ENCODE assay signal across 8 mouse cellular contexts in the genomic region with DNA sequence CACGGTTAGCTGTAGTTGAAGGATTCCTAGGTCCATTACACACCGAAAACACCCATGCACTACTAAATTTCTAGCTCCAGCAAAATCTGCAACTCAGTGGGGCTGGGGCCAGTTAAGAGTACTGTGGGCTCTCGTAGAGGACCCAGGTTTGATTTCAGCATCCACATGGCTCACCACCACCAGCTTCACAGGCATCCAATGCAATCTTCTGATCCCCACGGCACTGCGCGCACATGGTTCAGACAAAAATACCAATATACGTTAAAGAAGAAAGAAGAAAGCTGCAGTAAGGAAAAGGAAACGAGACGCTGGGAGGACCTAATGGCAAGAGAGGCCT. TPM values are rescaled to one million over a fixed set of nuclear protein-coding genes. Genes with fewer than 3 reads are reported as not detected.
DNase-seq lines count a peak whose midpoint lies in the region; ATAC-seq and TF ChIP-seq lines count a peak whose summit lies in the region.

No protein-coding gene starts in this region.

- no peaks in the 10 kb centered on the region for H3K9me3 ChIP-seq in forebrain, embryonic 11.5 days (ENCODE audit: control insufficient read depth, low read length)
- no peaks in the 10 kb centered on the region for H3K9me3 ChIP-seq in liver, embryonic 14.5 days (ENCODE audit: control insufficient read depth, low read length)

- H3K4me3 ChIP-seq in gastrocnemius, adult 2 months = peak overlapping the region; percentile 95
- peak overlapping the region; percentile 79 for H3K4me3 ChIP-seq in C2C12 (ENCODE audit: insufficient read depth, poor library complexity, severe bottlenecking)
- H3K4me3 ChIP-seq in forebrain, embryonic 11.5 days (ENCODE audit: low read depth, low read length) = peak overlapping the region; percentile 80
- peak overlapping the region; percentile 79 to 91 for H3K4me3 ChIP-seq in liver, embryonic 14.5 days (ENCODE audit: insufficient read depth in 1 of 2, low read depth in 2 of 2, low read length in 2 of 2)

- no peak for TF ChIP-seq EP300 in liver, embryonic 14.5 days (IDR thresholded peaks at IDR 0.05; ENCODE audit: low read depth)

- DNase-seq in gastrocnemius, adult 2 months = no peak
- no peak for DNase-seq in gastrocnemius, postnatal 4 days (ENCODE audit: low spot score in 2 of 2)
- no peak for DNase-seq in forebrain, embryonic 11.5 days (ENCODE audit: low spot score)
- DNase-seq in liver, embryonic 14.5 days (ENCODE audit: low read depth in 3 of 3, low spot score in 3 of 3) = no peak
- DNase-seq in urinary bladder, postnatal 36 days (ENCODE audit: low spot score in 2 of 2) = no peak
- no peak for DNase-seq in layer of hippocampus, adult 8-10 months (ENCODE audit: low spot score in 2 of 2)
- no peak for DNase-seq in frontal cortex, postnatal 36 days (ENCODE audit: low spot score in 2 of 2)

- peak overlapping the region; percentile 93 for H3K9ac ChIP-seq in forebrain, embryonic 11.5 days (ENCODE audit: low read length)
- peak overlapping the region; percentile 75 for H3K9ac ChIP-seq in liver, embryonic 14.5 days (replicated peaks)

- ATAC-seq in forebrain, embryonic 11.5 days (replicated peaks; ENCODE audit: low FRiP score) = peak; percentile 34
- peak; percentile 34 for ATAC-seq in liver, embryonic 14.5 days (ENCODE audit: insufficient read depth)

- H3K79me2 ChIP-seq in C2C12 (ENCODE audit: control insufficient read depth, insufficient read depth) = peaks cover 80% of the 10 kb centered on the region

- WGBS in forebrain, embryonic 11.5 days = 0% methylated on average over 9 of the region's 9 CpGs
- WGBS in liver, embryonic 14.5 days (ENCODE audit: insufficient replicate concordance) = 0% methylated on average over 9 of the region's 9 CpGs

- no peak for TF ChIP-seq CTCF in gastrocnemius, adult 2 months (IDR thresholded peaks at IDR 0.05)
- TF ChIP-seq CTCF in C2C12 (IDR thresholded peaks at IDR 0.05; ENCODE audit: control insufficient read depth, insufficient read depth, insufficient read length) = no peak
- no peak for TF ChIP-seq CTCF in liver, embryonic 14.5 days (IDR thresholded peaks at IDR 0.05; ENCODE audit: low read depth)

- H3K4me1 ChIP-seq in forebrain, embryonic 11.5 days (replicated peaks; ENCODE audit: control insufficient read depth, insufficient read depth, low read length) = 0 out of 2 replicates have a peak, but pooled peaks cover 7% of the 10 kb centered on the region
- H3K4me1 ChIP-seq in liver, embryonic 14.5 days (replicated peaks; ENCODE audit: control insufficient read depth in 2 of 2, insufficient read depth in 2 of 2, low read length in 1 of 2) = peaks cover 15 to 18% of the 10 kb centered on the region in 2 experiments

- H3K27me3 ChIP-seq in C2C12 (ENCODE audit: control insufficient read depth, insufficient read depth, insufficient read length) = no peaks in the 10 kb centered on the region
- H3K27me3 ChIP-seq in forebrain, embryonic 11.5 days (ENCODE audit: control insufficient read depth, insufficient read depth, low read length) = no peaks in the 10 kb centered on the region
- no peaks in the 10 kb centered on the region for H3K27me3 ChIP-seq in liver, embryonic 14.5 days (ENCODE audit: control insufficient read depth, insufficient read depth, low read length)

- H3K4me2 ChIP-seq in forebrain, embryonic 11.5 days (ENCODE audit: low read depth, low read length, severe bottlenecking) = peak overlapping the region; percentile 91
- H3K4me2 ChIP-seq in liver, embryonic 14.5 days (ENCODE audit: low read depth) = peak overlapping the region; percentile 98

- peaks cover 46% of the 10 kb centered on the region for H3K36me3 ChIP-seq in C2C12 (ENCODE audit: control insufficient read depth, insufficient read depth)
- H3K36me3 ChIP-seq in forebrain, embryonic 11.5 days (ENCODE audit: control insufficient read depth, insufficient read depth, low read length) = peaks cover 4% of the 10 kb centered on the region; the same call in 1 of the 2 replicates
- peaks cover 34% of the 10 kb centered on the region for H3K36me3 ChIP-seq in liver, embryonic 14.5 days (replicated peaks; ENCODE audit: control insufficient read depth, insufficient read depth, low read depth)

- intact Hi-C loops in gastrocnemius, adult 2 months (cut with DNase I) = no loop called here

- H3K79me3 ChIP-seq in C2C12 (ENCODE audit: low read depth) = peaks cover 56% of the 10 kb centered on the region

- peak overlapping the region; percentile 85 for H3ac ChIP-seq in C2C12 (ENCODE audit: control insufficient read depth, insufficient read length, low read depth)

- H3K27ac ChIP-seq in gastrocnemius, adult 2 months = peak overlapping the region; percentile 98
- H3K27ac ChIP-seq in forebrain, embryonic 11.5 days (ENCODE audit: low read depth, low read length) = peak overlapping the region; percentile 64
- peak overlapping the region; percentile 75 for H3K27ac ChIP-seq in liver, embryonic 14.5 days

TF ChIP-seq in C2C12, 6 proteins besides CTCF, POLR2A, EP300 and RAD21:
- TF ChIP-seq MYOG (IDR thresholded peaks at IDR 0.05; ENCODE audit: control insufficient read depth, extremely low read depth, insufficient read length) (no peak), USF1 (IDR thresholded peaks at IDR 0.05; ENCODE audit: low read depth) (no peak), MYOD1 (IDR thresholded peaks at IDR 0.05; ENCODE audit: control insufficient read depth, insufficient read length, low read depth) (no peak), MAX (IDR thresholded peaks at IDR 0.05) (no peak), FOSL1 (IDR thresholded peaks at IDR 0.05; ENCODE audit: insufficient read depth, low read length, poor library complexity, severe bottlenecking) (no peak), CEBPB (IDR thresholded peaks at IDR 0.05; ENCODE audit: low read depth) (no peak)

RNA-seq across cellular contexts. Expression of a gene that starts 0.4 kb away (rescaled TPM):
- total RNA-seq in gastrocnemius, adult 2 months (2021) = 10 to 100 TPM; 29.9 to 33.4 TPM
- 10 to 100 TPM; 42.8 to 46.7 TPM for total RNA-seq in gastrocnemius, postnatal 4 days (2021)
- polyA plus RNA-seq in C2C12 (2012; fragmentation: generic; extraction: Trizol) = 52.0 TPM
- 19.9 and 27.2 TPM in 2 replicates for polyA plus RNA-seq in forebrain, embryonic 11.5 days (2014; fragmentation: Nextera tagmentation; extraction: Ambion mirVana)
- polyA plus RNA-seq in liver, embryonic 14.5 days (2012; rRNA removed) = 24.8 and 25.2 TPM in 2 replicates
- polyA plus RNA-seq in liver, embryonic 14.5 days (2014; fragmentation: Nextera tagmentation; extraction: Ambion mirVana) = 9.9 and 10.2 TPM in 2 replicates
- 100 to 1,000 TPM; 146 to 188 (median 162) TPM for total RNA-seq in layer of hippocampus, adult 8-10 months (2022)

RNA-seq across cellular contexts. Expression of a gene that starts 9.7 kb away (rescaled TPM):
- total RNA-seq in gastrocnemius, adult 2 months (2021) = 10 to 100 TPM; 71.9 to 72.4 TPM
- total RNA-seq in gastrocnemius, postnatal 4 days (2021) = 100 to 1,000 TPM; 126 to 127 TPM
- polyA plus RNA-seq in C2C12 (2012; fragmentation: generic; extraction: Trizol) = 321 TPM
- polyA plus RNA-seq in forebrain, embryonic 11.5 days (2014; fragmentation: Nextera tagmentation; extraction: Ambion mirVana) = 170 and 172 TPM in 2 replicates
- 74.0 and 100 TPM in 2 replicates for polyA plus RNA-seq in liver, embryonic 14.5 days (2012; rRNA removed)
- 84.4 and 89.3 TPM in 2 replicates for polyA plus RNA-seq in liver, embryonic 14.5 days (2014; fragmentation: Nextera tagmentation; extraction: Ambion mirVana)
- 100 to 1,000 TPM; 105 to 121 (median 116) TPM for total RNA-seq in layer of hippocampus, adult 8-10 months (2022)

RNA-seq across cellular contexts. Expression of a gene that starts 11.3 kb away (rescaled TPM):
- total RNA-seq in gastrocnemius, adult 2 months (2021) = 10 to 100 TPM; 50.6 to 58.0 TPM
- 10 to 100 TPM; 51.7 to 56.5 TPM for total RNA-seq in gastrocnemius, postnatal 4 days (2021)
- 253 TPM for polyA plus RNA-seq in C2C12 (2012; fragmentation: generic; extraction: Trizol)
- polyA plus RNA-seq in forebrain, embryonic 11.5 days (2014; fragmentation: Nextera tagmentation; extraction: Ambion mirVana) = 118 and 127 TPM in 2 replicates
- 83.4 and 85.3 TPM in 2 replicates for polyA plus RNA-seq in liver, embryonic 14.5 days (2012; rRNA removed)
- polyA plus RNA-seq in liver, embryonic 14.5 days (2014; fragmentation: Nextera tagmentation; extraction: Ambion mirVana) = 56.9 and 58.8 TPM in 2 replicates
- total RNA-seq in layer of hippocampus, adult 8-10 months (2022) = 100 to 1,000 TPM; 118 to 124 (median 122) TPM

RNA-seq across cellular contexts. Expression of a gene that starts 22.0 kb away (rescaled TPM):
- total RNA-seq in gastrocnemius, adult 2 months (2021) = not detected
- total RNA-seq in gastrocnemius, postnatal 4 days (2021) = not detected
- 0.04 TPM for polyA plus RNA-seq in C2C12 (2012; fragmentation: generic; extraction: Trizol)
- not detected in 2 replicates for polyA plus RNA-seq in forebrain, embryonic 11.5 days (2014; fragmentation: Nextera tagmentation; extraction: Ambion mirVana)
- 0.02 TPM in 1 of 2 replicates, not detected in the other for polyA plus RNA-seq in liver, embryonic 14.5 days (2012; rRNA removed)
- not detected in 2 replicates for polyA plus RNA-seq in liver, embryonic 14.5 days (2014; fragmentation: Nextera tagmentation; extraction: Ambion mirVana)
- total RNA-seq in layer of hippocampus, adult 8-10 months (2022) = not detected

RNA-seq across cellular contexts. Expression of a gene that starts 23.5 kb away (rescaled TPM):
- 1 to 10 TPM; 1.4 to 1.5 TPM for total RNA-seq in gastrocnemius, adult 2 months (2021)
- 10 to 100 TPM; 10.6 to 12.9 TPM for total RNA-seq in gastrocnemius, postnatal 4 days (2021)
- 20.0 TPM for polyA plus RNA-seq in C2C12 (2012; fragmentation: generic; extraction: Trizol)
- polyA plus RNA-seq in forebrain, embryonic 11.5 days (2014; fragmentation: Nextera tagmentation; extraction: Ambion mirVana) = 23.8 and 33.8 TPM in 2 replicates
- polyA plus RNA-seq in liver, embryonic 14.5 days (2012; rRNA removed) = 8.9 and 13.5 TPM in 2 replicates
- 5.7 and 6.0 TPM in 2 replicates for polyA plus RNA-seq in liver, embryonic 14.5 days (2014; fragmentation: Nextera tagmentation; extraction: Ambion mirVana)
- 10 to 100 TPM; 18.1 to 24.4 (median 23.6) TPM for total RNA-seq in layer of hippocampus, adult 8-10 months (2022)
